Mouse (Mus musculus): Measurements from ENCODE around the gene Ppp1r10. TPM values are rescaled to one million over a fixed set of nuclear protein-coding genes. Genes with fewer than 3 reads are reported as not detected.

Gene Ppp1r10
- 54.0 and 58.7 TPM in 2 replicates for polyA plus RNA-seq (2011; ENCODE audit: insufficient read depth, insufficient read length, low read depth, missing spikeins)

DNA sequence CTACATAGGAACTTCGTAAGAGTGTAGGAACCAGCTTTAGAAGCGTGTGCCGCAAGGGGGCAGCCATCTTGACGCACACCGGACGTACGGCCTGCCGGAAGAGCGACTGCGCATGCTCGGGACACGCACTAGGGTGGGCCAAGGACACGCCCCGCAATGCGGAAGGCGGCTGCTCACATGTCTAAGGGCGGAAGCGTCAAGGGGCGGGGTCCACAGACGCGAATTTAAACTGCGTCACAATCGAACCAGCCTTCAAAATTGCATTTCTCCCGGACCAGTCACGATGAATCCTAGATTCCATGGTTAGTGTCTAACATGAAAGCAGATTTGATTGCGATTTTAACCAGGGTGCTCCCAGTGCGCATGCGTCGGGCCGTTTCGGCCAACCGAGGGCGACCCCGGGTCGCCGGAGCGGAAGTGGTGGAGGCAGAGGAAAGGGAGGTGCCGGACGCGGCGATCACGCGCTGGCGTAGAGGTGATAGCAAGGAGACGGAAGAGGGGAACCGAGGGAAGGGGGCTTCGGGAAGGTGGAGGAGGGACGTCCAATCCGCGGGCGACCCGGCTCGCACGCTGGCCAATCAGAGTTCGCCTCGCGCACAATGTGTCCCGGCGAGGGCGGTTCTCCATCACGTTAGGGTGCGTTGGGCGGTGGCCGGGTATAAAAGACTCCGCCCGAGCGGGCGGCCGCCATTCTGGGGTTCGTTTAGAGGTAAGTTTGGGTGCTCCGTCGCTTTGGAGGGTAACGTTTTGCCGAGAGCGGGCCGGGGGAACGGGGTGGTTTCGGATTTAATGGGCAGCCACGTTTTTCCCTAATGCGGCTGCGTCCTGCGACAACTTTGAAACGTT is at the start of gene Ppp1r10, which contains the start of gene Mrps18b:
Gene Ppp1r10 (plus strand): TSS at position 138 of the 846 bp plus-strand sequence.
Gene Mrps18b (minus strand): TSS at position 93 of the 846 bp plus-strand sequence.
- Histone ChIP-seq H3K9ac (ENCODE audit: low read depth, poor library complexity, severe bottlenecking) (peak within 1 kb of the TSS; percentile 97), H3K27me3 (ENCODE audit: control insufficient read depth, insufficient read depth, low read length, poor library complexity, severe bottlenecking) (no peaks in the 10 kb centered on the region), H3K4me1 (ENCODE audit: control insufficient read depth, insufficient read depth, low read length) (peaks cover 2% of the 10 kb centered on the region), H3K4me3 (ENCODE audit: low read depth, low read length) (peak within 1 kb of the TSS; percentile 100), H3K9me3 (replicated peaks; ENCODE audit: control insufficient read depth, insufficient read depth, low read length, poor library complexity, severe bottlenecking) (no peaks in the 10 kb centered on the region), H3K27ac (ENCODE audit: insufficient read depth, low read length) (peak within 1 kb of the TSS; percentile 89), H3K36me3 (ENCODE audit: control insufficient read depth, insufficient read depth, low read length, poor library complexity, severe bottlenecking) (peaks cover 36% of the 10 kb centered on the region)
- peak; percentile 92 for TF ChIP-seq POLR2A (IDR thresholded peaks at IDR 0.05; ENCODE audit: insufficient read depth, low read length)
- TF ChIP-seq CTCF (IDR thresholded peaks at IDR 0.05; ENCODE audit: low read depth, low read length), result peak; percentile 30
- 0 out of 2 replicates have a peak, but pooled peaks have one; percentile 55 for TF ChIP-seq EP300 (IDR thresholded peaks at IDR 0.05; ENCODE audit: insufficient read depth, low read depth, low read length)

DNA sequence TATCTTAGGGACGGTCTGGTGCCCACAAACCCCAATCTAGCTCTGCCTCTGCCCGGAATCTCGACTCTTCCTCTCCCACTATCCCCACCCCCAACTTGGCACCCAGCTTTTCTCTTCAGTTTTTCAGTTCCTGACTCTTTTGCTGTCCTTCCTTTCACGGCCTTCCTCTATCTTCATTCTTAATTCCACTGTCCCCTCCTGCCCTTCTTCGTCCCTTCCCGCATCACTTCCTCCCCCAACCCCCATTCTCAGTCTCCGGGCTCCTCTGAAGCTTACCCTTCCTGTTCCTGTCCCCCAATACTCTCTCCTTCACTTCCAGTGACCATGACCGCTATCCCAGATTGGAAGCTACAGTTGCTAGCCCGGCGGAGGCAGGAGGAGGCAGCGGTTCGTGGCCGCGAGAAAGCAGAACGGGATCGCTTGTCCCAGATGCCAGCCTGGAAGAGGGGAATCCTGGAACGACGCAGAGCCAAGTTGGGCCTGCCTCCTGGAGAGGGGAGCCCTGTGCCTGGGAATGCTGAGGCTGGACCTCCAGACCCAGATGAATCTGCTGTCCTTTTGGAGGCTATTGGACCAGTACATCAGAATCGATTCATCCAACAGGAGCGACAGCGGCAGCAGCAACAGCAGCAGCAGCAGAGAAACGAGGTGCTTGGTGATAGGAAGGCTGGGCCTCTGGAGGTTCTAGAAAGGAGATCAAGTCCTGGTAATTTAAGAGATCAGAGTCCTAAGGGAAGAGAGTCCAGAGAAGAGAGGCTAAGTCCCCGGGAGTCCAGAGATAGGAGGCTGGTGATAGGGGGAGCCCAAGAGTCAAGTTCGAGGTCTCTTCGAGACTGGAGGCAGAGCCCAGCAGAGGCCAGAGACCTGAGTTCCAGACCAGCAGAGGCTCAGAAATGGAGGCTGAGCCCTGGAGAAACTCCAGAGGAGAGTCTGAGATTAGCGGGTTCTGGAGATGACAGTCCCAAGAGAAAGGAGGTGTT is 49.0 kb upstream of the Ppp1r10 start:
- peaks cover 5% of the 10 kb centered on the region for H3K4me1 ChIP-seq (ENCODE audit: control insufficient read depth, insufficient read depth, low read length)
- 0 out of 2 replicates have a peak overlapping the region, but pooled peaks have one; percentile 1 for H3K27ac ChIP-seq (ENCODE audit: insufficient read depth, low read length)
- no peaks in the 10 kb centered on the region for H3K36me3 ChIP-seq (ENCODE audit: control insufficient read depth, insufficient read depth, low read length, poor library complexity, severe bottlenecking)
- H3K27me3 ChIP-seq (ENCODE audit: control insufficient read depth, insufficient read depth, low read length, poor library complexity, severe bottlenecking), result no peaks in the 10 kb centered on the region
- peak overlapping the region; percentile 82 for H3K9ac ChIP-seq (ENCODE audit: low read depth, poor library complexity, severe bottlenecking)
- peak overlapping the region; percentile 91 for H3K4me3 ChIP-seq (ENCODE audit: low read depth, low read length)
- H3K9me3 ChIP-seq (replicated peaks; ENCODE audit: control insufficient read depth, insufficient read depth, low read length, poor library complexity, severe bottlenecking), result no peaks in the 10 kb centered on the region
- TF ChIP-seq EP300 (IDR thresholded peaks at IDR 0.05; ENCODE audit: insufficient read depth, low read depth, low read length), result no peak
- no peak for TF ChIP-seq POLR2A (IDR thresholded peaks at IDR 0.05; ENCODE audit: insufficient read depth, low read length)
- peak; percentile 25 for TF ChIP-seq CTCF (IDR thresholded peaks at IDR 0.05; ENCODE audit: low read depth, low read length)

DNA sequence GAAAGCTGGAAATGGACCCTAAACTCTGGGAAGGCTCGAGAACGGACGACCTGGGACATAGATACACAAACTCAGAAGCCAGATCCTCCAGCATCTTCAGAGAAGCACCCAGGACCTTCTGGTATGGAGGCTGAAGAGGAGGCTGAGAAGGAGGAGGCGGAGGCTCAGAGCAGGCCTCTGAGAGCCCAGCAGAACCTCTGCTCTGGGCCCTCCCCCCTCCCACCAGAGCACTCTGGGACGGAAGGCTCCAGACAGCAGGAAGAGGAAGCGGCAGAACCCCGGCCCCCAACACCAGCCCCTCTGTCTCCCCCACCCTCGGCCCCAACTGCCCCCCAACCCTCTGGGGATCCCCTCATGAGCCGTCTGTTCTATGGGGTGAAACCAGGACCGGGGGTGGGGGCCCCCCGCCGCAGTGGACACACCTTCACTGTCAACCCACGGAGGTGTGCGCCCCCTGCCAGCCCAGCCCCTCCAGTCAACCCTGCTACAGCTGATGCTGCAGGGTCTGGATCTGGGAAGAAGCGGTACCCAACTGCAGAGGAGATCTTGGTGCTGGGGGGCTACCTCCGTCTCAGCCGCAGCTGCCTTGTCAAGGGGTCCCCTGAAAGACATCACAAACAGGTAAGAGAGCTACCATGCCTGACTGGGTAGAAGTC is 47.9 kb upstream of the Ppp1r10 start:
- no peaks in the 10 kb centered on the region for H3K9me3 ChIP-seq (replicated peaks; ENCODE audit: control insufficient read depth, insufficient read depth, low read length, poor library complexity, severe bottlenecking)
- no peaks in the 10 kb centered on the region for H3K36me3 ChIP-seq (ENCODE audit: control insufficient read depth, insufficient read depth, low read length, poor library complexity, severe bottlenecking)
- H3K4me3 ChIP-seq (ENCODE audit: low read depth, low read length), result peak overlapping the region; percentile 67
- TF ChIP-seq EP300 (IDR thresholded peaks at IDR 0.05; ENCODE audit: insufficient read depth, low read depth, low read length) (no peak), CTCF (IDR thresholded peaks at IDR 0.05; ENCODE audit: low read depth, low read length) (no peak), POLR2A (IDR thresholded peaks at IDR 0.05; ENCODE audit: insufficient read depth, low read length) (no peak)
- H3K9ac ChIP-seq (ENCODE audit: low read depth, poor library complexity, severe bottlenecking), result peak overlapping the region; percentile 82
- H3K27me3 ChIP-seq (ENCODE audit: control insufficient read depth, insufficient read depth, low read length, poor library complexity, severe bottlenecking), result no peaks in the 10 kb centered on the region
- H3K27ac ChIP-seq (ENCODE audit: insufficient read depth, low read length), result peak overlapping the region; percentile 93
- peaks cover 5% of the 10 kb centered on the region for H3K4me1 ChIP-seq (ENCODE audit: control insufficient read depth, insufficient read depth, low read length)

DNA sequence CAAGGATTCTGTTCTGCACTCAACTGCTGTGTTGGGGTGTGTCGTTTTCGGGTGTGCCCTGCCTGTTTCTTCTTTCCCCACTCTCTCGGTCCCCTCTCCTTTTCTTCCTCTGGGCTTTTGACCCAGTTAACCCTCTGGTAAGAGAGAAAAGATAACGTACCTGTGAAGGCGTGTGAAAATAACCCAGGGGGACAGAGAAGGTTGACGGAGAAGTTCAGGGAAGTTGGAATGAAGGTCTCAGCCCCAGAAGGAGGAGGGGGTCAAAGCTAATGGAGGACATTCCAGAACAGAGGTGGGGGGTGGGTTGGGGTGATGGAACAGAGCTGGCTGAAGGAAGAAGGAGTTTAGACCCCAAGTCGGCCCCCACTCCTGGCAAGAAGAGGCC is 47.3 kb upstream of the Ppp1r10 start:
- no peaks in the 10 kb centered on the region for H3K36me3 ChIP-seq (ENCODE audit: control insufficient read depth, insufficient read depth, low read length, poor library complexity, severe bottlenecking)
- TF ChIP-seq CTCF (IDR thresholded peaks at IDR 0.05; ENCODE audit: low read depth, low read length), result no peak
- peaks cover 4% of the 10 kb centered on the region for H3K4me1 ChIP-seq (ENCODE audit: control insufficient read depth, insufficient read depth, low read length)
- no peaks in the 10 kb centered on the region for H3K27me3 ChIP-seq (ENCODE audit: control insufficient read depth, insufficient read depth, low read length, poor library complexity, severe bottlenecking)
- H3K9me3 ChIP-seq (replicated peaks; ENCODE audit: control insufficient read depth, insufficient read depth, low read length, poor library complexity, severe bottlenecking), result no peaks in the 10 kb centered on the region
- H3K4me3 ChIP-seq (ENCODE audit: low read depth, low read length), result peak overlapping the region; percentile 67
- H3K9ac ChIP-seq (ENCODE audit: low read depth, poor library complexity, severe bottlenecking), result peak overlapping the region; percentile 82; the same call in 1 of the 2 replicates
- peak overlapping the region; percentile 93 for H3K27ac ChIP-seq (ENCODE audit: insufficient read depth, low read length)

DNA sequence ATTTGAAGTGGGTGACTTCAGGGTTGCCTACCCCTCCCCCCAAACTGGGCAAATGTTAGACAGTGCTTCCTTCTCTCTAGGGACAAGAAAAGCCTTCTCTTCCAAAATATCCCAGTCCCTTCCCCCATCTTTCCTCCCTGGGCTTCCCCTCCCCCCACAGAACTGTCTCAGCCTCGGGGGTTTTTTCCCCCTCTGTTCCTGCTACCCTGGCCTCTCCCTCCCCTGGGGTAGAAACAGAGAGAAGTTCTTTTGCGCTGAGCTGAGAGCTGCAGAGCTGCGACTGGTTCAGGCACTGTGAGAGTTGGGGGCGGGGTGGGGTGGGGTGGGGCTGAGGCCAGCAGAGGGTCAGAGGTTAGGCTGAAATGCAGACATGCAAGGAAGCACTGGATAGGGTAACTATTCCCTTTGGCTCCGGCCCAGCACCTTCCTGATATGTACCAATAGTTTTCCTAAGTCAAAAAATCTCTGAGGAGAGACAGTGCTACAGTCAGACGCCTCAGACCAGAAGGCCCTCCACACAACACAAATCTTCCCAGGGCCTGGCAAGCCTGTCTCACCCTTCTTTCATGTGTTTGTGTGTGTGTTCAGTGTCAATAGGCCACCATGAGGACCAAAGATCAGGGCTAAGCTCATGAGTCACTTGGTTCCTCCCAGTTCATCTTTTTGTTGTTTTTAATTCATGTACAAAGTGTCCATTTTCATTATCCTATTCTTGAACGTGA is 46.7 kb upstream of the Ppp1r10 start:
- H3K9ac ChIP-seq (ENCODE audit: low read depth, poor library complexity, severe bottlenecking), result peak overlapping the region; percentile 82; the same call in 1 of the 2 replicates
- no peaks in the 10 kb centered on the region for H3K9me3 ChIP-seq (replicated peaks; ENCODE audit: control insufficient read depth, insufficient read depth, low read length, poor library complexity, severe bottlenecking)
- H3K27me3 ChIP-seq (ENCODE audit: control insufficient read depth, insufficient read depth, low read length, poor library complexity, severe bottlenecking), result no peaks in the 10 kb centered on the region
- H3K36me3 ChIP-seq (ENCODE audit: control insufficient read depth, insufficient read depth, low read length, poor library complexity, severe bottlenecking), result 0 out of 2 replicates have a peak, but pooled peaks cover 1% of the 10 kb centered on the region
- peak overlapping the region; percentile 67 for H3K4me3 ChIP-seq (ENCODE audit: low read depth, low read length)
- peak overlapping the region; percentile 94 for H3K27ac ChIP-seq (ENCODE audit: insufficient read depth, low read length)
- TF ChIP-seq EP300 (IDR thresholded peaks at IDR 0.05; ENCODE audit: insufficient read depth, low read depth, low read length) (peak; percentile 85), CTCF (IDR thresholded peaks at IDR 0.05; ENCODE audit: low read depth, low read length) (no peak)
- H3K4me1 ChIP-seq (ENCODE audit: control insufficient read depth, insufficient read depth, low read length), result peaks cover 2% of the 10 kb centered on the region

All from ES-Bruce4 (cell line).